Mouse (Mus musculus) limb, embryonic 14.5 days (tissue): ENCODE data around the gene Dmrt3. TPM values are rescaled to one million over a fixed set of nuclear protein-coding genes. Genes with fewer than 3 reads are reported as not detected.
A peak's percentile ranks its signal among the peaks of the same experiment; 100 is the strongest.

Experiments
- ATAC-seq: fragments of 200-750 bp; cut with Nextera tagmentation; 2 replicates; pipeline ENCODE4 v1.8.0; 2017; ENCODE audit warnings: low read depth, moderate number of reproducible peaks, moderate TSS enrichment; ENCODE audit not compliant: low FRiP score
- DNase-seq: peaks from one replicate; pipeline ENCODE4 v3.0.0-alpha.2; 2015; ENCODE audit warnings: low spot score
- H3K27ac ChIP-seq: fragments of 300-500 bp; sonication (generic); replicated peaks from 2 replicates; pipeline ENCODE4 v1.5.1; 2014; ENCODE audit warnings: low read depth, mild to moderate bottlenecking, low read length, moderate library complexity, mixed read lengths
- H3K27me3 ChIP-seq: fragments of 300-500 bp; sonication (generic); 2 replicates; pipeline ENCODE4 v1.6.1; 2014; ENCODE audit warnings: low read length, mixed read lengths; ENCODE audit not compliant: control insufficient read depth, insufficient read depth
- H3K36me3 ChIP-seq: fragments of 300-500 bp; sonication (generic); 2 replicates; pipeline ENCODE4 v1.6.1; 2014; ENCODE audit warnings: mild to moderate bottlenecking, low read length, moderate library complexity, mixed read lengths; ENCODE audit not compliant: control insufficient read depth, insufficient read depth
- H3K4me1 ChIP-seq: fragments of 300-500 bp; sonication (generic); 2 replicates; pipeline ENCODE4 v1.6.1; 2014; ENCODE audit warnings: antibody characterized with exemption, low read length, mixed read lengths; ENCODE audit not compliant: control insufficient read depth, insufficient read depth
- H3K4me2 ChIP-seq: fragments of 300-500 bp; sonication (generic); replicated peaks from 2 replicates; pipeline ENCODE4 v1.6.1; 2014; ENCODE audit warnings: low read depth, mild to moderate bottlenecking, low read length, moderate library complexity; ENCODE audit not compliant: severe bottlenecking
- H3K4me3 ChIP-seq: fragments of 300-500 bp; sonication (generic); replicated peaks from 2 replicates; pipeline ENCODE4 v1.5.1; 2014; ENCODE audit warnings: low read length
- H3K9ac ChIP-seq: fragments of 300-500 bp; sonication (generic); 2 replicates; pipeline ENCODE4 v1.6.1; 2014; ENCODE audit warnings: mild to moderate bottlenecking, low read depth, low read length, moderate library complexity; ENCODE audit not compliant: severe bottlenecking
- H3K9me3 ChIP-seq: fragments of 300-500 bp; sonication (generic); 2 replicates; pipeline ENCODE4 v1.6.1; 2016; ENCODE audit warnings: low read length; ENCODE audit not compliant: control insufficient read depth
- POLR2A ChIP-seq: fragments of 200-500 bp; IDR thresholded peaks from 2 replicates; pipeline ENCODE4 v1.8.0; 2012; ENCODE audit warnings: inconsistent platforms, mild to moderate bottlenecking, moderate library complexity, borderline replicate concordance; ENCODE audit not compliant: insufficient read depth, insufficient read length; ENCODE audit errors: extremely low read depth
- WGBS: fragments of 180-500 bp; shearing (Covaris S2); extraction: QIAGEN DNeasy Blood & Tissue Kit; methylation state at CpG from one replicate; pipeline ENCODE4 v1.1.7; 2014; 5-methylcytosine and 5-hydroxymethylcytosine counted together
- polyA plus RNA-seq, 2 experiments: library from polyadenylated mRNA; depleted of rRNA in 1 of 2; stranded (reverse) in 1 of 2; unstranded in 1 of 2; fragments of >200 nt; fragmentation: Nextera tagmentation in 1 of 2; extraction: Ambion mirVana in 1 of 2; gene quantifications; 2 replicates each; pipeline versions ENCODE4 v1.2.1 to v1.2.3; 2012 to 2014

Gene Dmrt3
- polyA plus RNA-seq, 2 experiments = 0.19 to 0.28 TPM

- no peak for TF ChIP-seq POLR2A
- no peak overlapping the region for H3K27ac ChIP-seq
- no peaks in the 10 kb centered on the region for H3K9me3 ChIP-seq
- peaks cover 13% of the 10 kb centered on the region for H3K4me1 ChIP-seq
- H3K4me2 ChIP-seq = no peak overlapping the region
- H3K27me3 ChIP-seq = peaks cover 93% of the 10 kb centered on the region
- H3K36me3 ChIP-seq = no peaks in the 10 kb centered on the region
- H3K9ac ChIP-seq = no peak overlapping the region
- H3K4me3 ChIP-seq = no peak overlapping the region
- ATAC-seq (no peak), DNase-seq (no peak)
- 12% methylated on average over 16 of the region's 16 CpGs for WGBS
Observed at GRCm38 (mm10) chr19:25611876-25612805, 2.0 kb downstream of the Dmrt3 start.

- no peak overlapping the region for H3K4me3 ChIP-seq
- H3K27me3 ChIP-seq = peaks cover 86% of the 10 kb centered on the region
- no peak overlapping the region for H3K4me2 ChIP-seq
- 11% methylated on average over 6 of the region's 6 CpGs for WGBS
- H3K27ac ChIP-seq = no peak overlapping the region
- H3K4me1 ChIP-seq = peaks cover 13% of the 10 kb centered on the region
- TF ChIP-seq POLR2A = no peak
- ATAC-seq (no peak), DNase-seq (no peak)
- H3K36me3 ChIP-seq = no peaks in the 10 kb centered on the region
- no peak overlapping the region for H3K9ac ChIP-seq
- no peaks in the 10 kb centered on the region for H3K9me3 ChIP-seq
Observed at GRCm38 (mm10) chr19:25612806-25613295, 2.8 kb downstream of the Dmrt3 start.

GRCm38 (mm10) chr19:25613476-25614300 is 3.6 kb downstream of the Dmrt3 start:
- TF ChIP-seq POLR2A = no peak
- Histone ChIP-seq H3K27me3 (peaks cover 84% of the 10 kb centered on the region), H3K36me3 (no peaks in the 10 kb centered on the region), H3K9me3 (no peaks in the 10 kb centered on the region), H3K4me3 (no peak overlapping the region), H3K9ac (no peak overlapping the region), H3K4me2 (no peak overlapping the region), H3K27ac (no peak overlapping the region), H3K4me1 (peaks cover 13% of the 10 kb centered on the region)
- 11% methylated on average over 13 of the region's 13 CpGs for WGBS
- DNase-seq (no peak), ATAC-seq (no peak)

- ATAC-seq (peak; percentile 37; the same call in 1 of the 2 replicates), DNase-seq (peak; percentile 62)
- Histone ChIP-seq H3K4me3 (no peak overlapping the region), H3K9me3 (no peaks in the 10 kb centered on the region), H3K36me3 (no peaks in the 10 kb centered on the region), H3K27me3 (peaks cover 75% of the 10 kb centered on the region), H3K27ac (no peak overlapping the region), H3K4me1 (peaks cover 3% of the 10 kb centered on the region), H3K9ac (no peak overlapping the region), H3K4me2 (no peak overlapping the region)
- no peak for TF ChIP-seq POLR2A
- WGBS = 12% methylated on average over 6 of the region's 6 CpGs
Observed at GRCm38 (mm10) chr19:25615889-25616288, 5.8 kb downstream of the Dmrt3 start.
